Mouse (Mus musculus) central nervous system, embryonic 11.5 days (tissue): ENCODE measurements around the gene Blm. TPM values are rescaled to one million over a fixed set of nuclear protein-coding genes. Genes with fewer than 3 reads are reported as not detected.

ENCODE experiments used
- polyA plus RNA-seq: library from polyadenylated mRNA; depleted of rRNA; stranded (reverse); fragments of >200 nt; gene quantifications from 2 replicates; pipeline ENCODE4 v1.2.3, GENCODE M21; 2012; rRNA removed

Blm gene
- 29.8 and 37.7 TPM in 2 replicates for polyA plus RNA-seq

GRCm38 (mm10) chr7:80535009-80535744 is at the start of gene Blm:
Blm (minus strand) TSS chr7:80535119.

GRCm38 (mm10) chr7:80405188-80405695 is 129.7 kb downstream of the Blm start, which contains the start of gene Furin:
Furin (minus strand) TSS chr7:80405436.

Other genes starting within 250 kb of the Blm start
- 123 and 135 TPM in 2 replicates for gene Prc1, start 240.7 kb downstream of the Blm start, polyA plus RNA-seq
- 27.3 and 27.7 TPM in 2 replicates for gene Rccd1, start 210.7 kb downstream of the Blm start, polyA plus RNA-seq
- gene Unc45a, start 194.1 kb downstream of the Blm start, polyA plus RNA-seq = 52.4 and 52.8 TPM in 2 replicates
- 26.0 and 52.1 TPM in 2 replicates for gene Hddc3, start 192.0 kb downstream of the Blm start, polyA plus RNA-seq
- gene Man2a2, start 163.7 kb downstream of the Blm start, polyA plus RNA-seq = 41.0 and 53.4 TPM in 2 replicates
- 12.0 and 12.5 TPM in 2 replicates for gene Fes, start 147.2 kb downstream of the Blm start, polyA plus RNA-seq
- gene Furin, start 129.7 kb downstream of the Blm start, polyA plus RNA-seq = 17.0 and 20.9 TPM in 2 replicates
- gene Crtc3, start 153.8 kb upstream of the Blm start, polyA plus RNA-seq = 6.3 and 10.6 TPM in 2 replicates